Mouse (Mus musculus) left cerebral cortex, postnatal 36 days (tissue): ENCODE data around the gene Hepacam. TPM values are rescaled to one million over a fixed set of nuclear protein-coding genes. Genes with fewer than 3 reads are reported as not detected.
A peak's percentile ranks its signal among the peaks of the same experiment; 100 is the strongest.

Source experiments
- DNase-seq, 2 experiments: peaks; one replicate each; pipeline ENCODE4 v3.0.0; 2021 to 2022; ENCODE audit warnings: low spot score in 2 of 2, mixed read lengths in 1 of 2
- intact Hi-C: fragments of 180-260 bp; cut with DNase I; formaldehyde crosslinking; loops from one replicate; pipeline ENCODE4 v1.15.1; 2025
- total RNA-seq, 2 experiments: library from RNA; stranded (reverse); gene quantifications; 2 replicates each; pipeline ENCODE4 v1.2.3; 2021

The Hepacam gene
- total RNA-seq, 2 experiments from 2014 or later = 62.8 to 64.3 TPM

GRCm38 (mm10) chr9:37430582-37430981, 63.4 kb downstream of the Hepacam start:
- peak; percentile 90 to 94 for DNase-seq
- intact Hi-C loops = loop anchor here (2.0 to 10.0 kb wide), 2 partner anchors 186 to 504 kb away; no protein-coding TSS in a partner anchor

- intact Hi-C loops = loop anchor here (2.0 to 10.0 kb wide), 3 partner anchors 29 to 503 kb away; no protein-coding TSS in a partner anchor
- DNase-seq = peak; percentile 46 to 50
These were observed 65.0 kb downstream of the Hepacam start for GRCm38 (mm10) chr9:37432026-37432666.

- no peak for DNase-seq
- intact Hi-C loops = loop anchor here (2.0 to 10.0 kb wide), 3 partner anchors 28 to 502 kb away; no protein-coding TSS in a partner anchor
These were observed 65.7 kb downstream of the Hepacam start, which contains the start of gene Robo3 for GRCm38 (mm10) chr9:37432720-37433421. Gene Robo3 (minus strand): TSS chr9:37433246.

DNA sequence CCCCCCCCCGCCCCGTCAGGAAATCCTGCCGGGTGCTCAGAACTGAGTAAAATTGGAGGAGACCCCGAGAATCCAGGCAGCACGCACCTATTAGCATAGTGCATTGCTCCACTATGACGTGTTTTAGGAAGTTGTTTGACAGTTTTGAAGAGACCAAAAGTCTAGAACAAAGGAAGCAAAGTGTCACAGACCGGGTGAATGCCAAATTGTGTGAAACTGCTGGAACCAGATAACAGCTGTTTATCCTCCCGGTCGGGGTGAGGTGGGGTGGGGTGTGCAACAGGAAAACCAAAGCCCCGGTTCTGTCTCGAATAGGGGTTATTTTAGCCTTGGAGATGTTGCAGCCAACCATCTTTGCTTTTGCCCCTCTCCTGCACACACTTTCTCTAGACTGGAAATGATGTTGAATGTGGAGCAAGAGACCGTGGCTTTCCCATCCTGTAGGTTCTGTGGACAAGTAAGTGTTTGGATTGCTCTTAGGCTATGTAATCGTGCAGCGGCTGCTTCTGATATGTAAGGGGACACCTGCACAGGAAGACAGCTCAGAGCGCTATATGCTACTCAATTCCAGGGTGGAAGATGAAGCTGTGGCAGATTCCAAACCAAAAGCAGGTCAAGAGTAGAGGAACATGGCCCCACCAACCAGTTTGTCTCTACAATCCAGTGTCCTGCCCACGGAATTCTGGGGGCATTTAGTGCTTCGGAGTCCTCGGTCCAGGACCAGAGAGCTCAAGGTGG, 66.8 kb downstream of the Hepacam start:
- no peak for DNase-seq
- intact Hi-C loops = loop anchor here (2.0 to 10.0 kb wide), 3 partner anchors 27 to 501 kb away; no protein-coding TSS in a partner anchor

DNA sequence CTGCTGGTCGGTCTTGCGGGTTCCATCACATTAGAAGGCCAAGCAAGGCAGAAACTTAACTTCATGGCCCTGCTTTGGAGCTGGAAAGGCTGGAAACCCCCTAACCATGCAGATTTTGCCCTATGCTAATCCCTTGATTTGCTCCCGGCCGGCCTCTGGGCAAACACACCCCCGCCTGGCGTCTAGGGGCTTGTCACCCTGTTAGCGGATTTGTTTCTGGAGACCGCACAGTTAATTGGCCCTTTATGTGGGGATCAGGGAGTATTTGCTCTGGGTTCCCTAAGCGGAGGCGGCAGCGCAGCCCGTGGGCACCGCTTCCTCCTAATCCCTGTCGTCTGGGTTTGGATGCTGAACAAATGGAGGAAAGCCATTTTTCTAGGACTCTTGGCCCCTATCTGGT, 67.8 kb downstream of the Hepacam start:
- intact Hi-C loops = loop anchor here (10.0 kb wide), 1 partner anchor 500 kb away; no protein-coding TSS in a partner anchor

DNA sequence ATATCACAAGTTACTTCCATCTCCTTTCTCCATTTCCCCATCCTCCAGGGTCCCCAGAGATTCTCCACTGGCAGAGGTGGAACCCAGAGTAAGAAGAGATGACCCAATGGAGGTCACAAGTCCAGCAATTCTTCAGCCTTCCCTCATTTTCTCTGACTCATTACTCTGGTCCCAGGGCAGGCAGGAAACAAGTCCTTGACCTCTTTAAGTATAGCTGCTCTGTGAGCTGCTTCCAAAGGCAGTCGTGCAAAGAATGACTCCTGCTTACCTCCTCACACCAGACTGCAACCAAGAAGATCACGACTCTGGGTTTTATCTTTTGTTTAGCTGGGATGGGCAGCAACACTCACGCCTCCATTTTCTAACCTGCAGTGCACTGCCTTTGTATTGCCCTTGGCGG, 68.5 kb downstream of the Hepacam start:
- no peak for DNase-seq
- intact Hi-C loops = loop anchor here (10.0 kb wide), 1 partner anchor 499 kb away; no protein-coding TSS in a partner anchor

More for the DNA sequence above, 67.8 kb downstream of the Hepacam start:
- DNase-seq = no peak

Other genes with a start within 250 kb of the Hepacam start
- 10 to 100 TPM; 68.3 to 92.3 TPM for gene Pknox2, start 219.9 kb upstream of the Hepacam start, total RNA-seq
- 10 to 100 TPM in 1 of 2 experiments, 1 to 10 TPM in 1; 9.9 to 11.6 TPM for gene Tmem218, start 159.1 kb upstream of the Hepacam start, total RNA-seq
- 1 to 10 TPM; 1.6 to 1.8 TPM for gene Slc37a2, start 111.6 kb upstream of the Hepacam start, total RNA-seq
- 1 to 10 TPM; 1.5 to 3.1 TPM for gene Ccdc15, start 18.9 kb upstream of the Hepacam start, total RNA-seq
- 1 to 10 TPM; 7.6 to 7.8 TPM for gene Robo4, start 34.5 kb downstream of the Hepacam start, total RNA-seq
- gene Robo3, start 65.9 kb downstream of the Hepacam start, total RNA-seq = 10 to 100 TPM; 21.6 to 33.0 TPM
- gene Msantd2, start 122.0 kb downstream of the Hepacam start, total RNA-seq = 10 to 100 TPM; 18.8 to 26.6 TPM
- gene Esam, start 160.7 kb downstream of the Hepacam start, total RNA-seq = 10 to 100 TPM; 19.5 to 23.0 TPM
- 1 to 10 TPM; 1.4 to 4.1 TPM for gene Vsig2, start 171.9 kb downstream of the Hepacam start, total RNA-seq
- 1,000 to 10,000 TPM; 1,855 to 2,522 TPM for gene Nrgn, start 185.6 kb downstream of the Hepacam start, total RNA-seq
- 10 to 100 TPM; 18.3 to 19.7 TPM for gene Siae, start 188.3 kb downstream of the Hepacam start, total RNA-seq
- 1 to 10 TPM; 1.8 to 2.9 TPM for gene Spa17, start 246.4 kb downstream of the Hepacam start, total RNA-seq